Mouse (Mus musculus): ENCODE measurements around the gene Cyren.

The Cyren gene

GRCm38 (mm10) chr6:34877509-34878321 lies at the start of gene Cyren:
Gene Cyren (minus strand): TSS chr6:34878060.
- peak; percentile 96 for DNase-seq

GRCm38 (mm10) chr6:34927594-34927993 lies 49.7 kb upstream of the Cyren start:
- no peak for DNase-seq

- DNase-seq, result peak; percentile 83
Measured at GRCm38 (mm10) chr6:34927156-34927555, 49.3 kb upstream of the Cyren start.

- DNase-seq, result peak; percentile 45
Measured at GRCm38 (mm10) chr6:34921941-34922340, 44.1 kb upstream of the Cyren start.

GRCm38 (mm10) chr6:34920631-34921030 lies 42.8 kb upstream of the Cyren start:
- no peak for DNase-seq

- DNase-seq, result no peak
Measured at GRCm38 (mm10) chr6:34919956-34920355, 42.1 kb upstream of the Cyren start, which contains the start of gene Stra8. Gene Stra8 (plus strand): TSS chr6:34920163.

- DNase-seq, result no peak
Measured at GRCm38 (mm10) chr6:34919146-34919545, 41.3 kb upstream of the Cyren start.

- no peak for DNase-seq
Measured at GRCm38 (mm10) chr6:34914462-34914861, 36.6 kb upstream of the Cyren start.

- no peak for DNase-seq
Measured at GRCm38 (mm10) chr6:34913341-34914040, 35.6 kb upstream of the Cyren start.

GRCm38 (mm10) chr6:34910371-34911219 lies 32.7 kb upstream of the Cyren start, which contains the start of gene Wdr91:
Gene Wdr91 (minus strand): TSS chr6:34910876.
- peak; percentile 99 for DNase-seq

- DNase-seq, result no peak
Measured at GRCm38 (mm10) chr6:34909631-34910345, 31.9 kb upstream of the Cyren start.

- no peak for DNase-seq
Measured at GRCm38 (mm10) chr6:34907696-34908260, 29.9 kb upstream of the Cyren start.

GRCm38 (mm10) chr6:34907121-34907614 lies 29.3 kb upstream of the Cyren start:
- no peak for DNase-seq

- DNase-seq, result no peak
Measured at GRCm38 (mm10) chr6:34906661-34907060, 28.8 kb upstream of the Cyren start.

- no peak for DNase-seq
Measured at GRCm38 (mm10) chr6:34906125-34906524, 28.3 kb upstream of the Cyren start.

- no peak for DNase-seq
Measured at GRCm38 (mm10) chr6:34904361-34904760, 26.5 kb upstream of the Cyren start.

- no peak for DNase-seq
Measured at GRCm38 (mm10) chr6:34903851-34904250, 26.0 kb upstream of the Cyren start.

GRCm38 (mm10) chr6:34903441-34903840 lies 25.6 kb upstream of the Cyren start:
- DNase-seq, result no peak

GRCm38 (mm10) chr6:34902578-34902977 lies 24.7 kb upstream of the Cyren start:
- no peak for DNase-seq

GRCm38 (mm10) chr6:34901911-34902444 lies 24.1 kb upstream of the Cyren start:
- DNase-seq, result no peak

- DNase-seq, result no peak
Measured at GRCm38 (mm10) chr6:34900990-34901389, 23.1 kb upstream of the Cyren start.

- DNase-seq, result no peak
Measured at GRCm38 (mm10) chr6:34899127-34899526, 21.3 kb upstream of the Cyren start.
